Mouse (Mus musculus): ENCODE measurements around the gene Dll4. TPM values are rescaled to one million over a fixed set of nuclear protein-coding genes. Genes with fewer than 3 reads are reported as not detected.

Gene Dll4
- total RNA-seq, 1 experiment from 2014 or later, result not detected

DNA sequence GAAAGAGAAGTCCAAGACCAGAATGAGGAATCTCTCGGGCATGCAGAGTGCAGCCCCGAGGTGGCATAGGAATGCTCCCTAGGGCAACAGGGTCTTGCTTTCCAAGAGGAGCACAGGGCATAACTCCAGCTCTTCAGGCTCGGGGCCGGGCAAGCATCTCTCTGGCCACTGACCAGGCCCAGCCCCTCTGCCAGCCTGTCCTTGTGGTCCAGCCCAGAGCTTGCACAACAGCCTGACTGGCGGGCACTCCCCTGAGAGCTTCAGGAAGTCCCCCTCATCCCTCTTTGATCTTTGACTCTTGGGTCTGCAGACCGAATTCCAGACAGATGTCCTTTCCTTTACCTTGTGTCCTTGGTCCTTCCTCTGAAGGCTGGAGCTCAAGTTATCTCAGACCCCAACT is 22.7 kb upstream of the Dll4 start:
- ATAC-seq (replicated peaks; ENCODE audit: insufficient number of reproducible peaks, low FRiP score, low TSS enrichment, poor library complexity, severe bottlenecking), result no peak

DNA sequence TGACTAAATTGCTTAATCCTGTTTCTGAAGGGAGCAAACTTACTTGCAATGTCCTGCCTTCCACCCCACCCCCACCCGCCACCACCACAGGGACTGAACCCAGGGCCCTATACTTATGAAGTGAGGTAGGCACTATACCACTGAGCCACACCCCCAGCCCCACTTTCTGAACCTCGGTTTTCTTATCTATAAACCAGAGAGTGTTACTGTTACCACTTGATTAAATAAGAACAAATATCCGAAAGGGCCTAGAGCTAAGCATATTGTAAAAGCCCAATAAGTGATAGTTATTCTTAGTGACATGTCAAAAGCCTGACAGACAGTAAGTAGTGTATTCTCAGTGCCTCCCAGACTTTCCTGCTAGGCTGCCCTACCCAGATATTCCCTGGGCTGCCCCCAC is 21.2 kb upstream of the Dll4 start:
- no peak for ATAC-seq (replicated peaks; ENCODE audit: insufficient number of reproducible peaks, low FRiP score, low TSS enrichment, poor library complexity, severe bottlenecking)

DNA sequence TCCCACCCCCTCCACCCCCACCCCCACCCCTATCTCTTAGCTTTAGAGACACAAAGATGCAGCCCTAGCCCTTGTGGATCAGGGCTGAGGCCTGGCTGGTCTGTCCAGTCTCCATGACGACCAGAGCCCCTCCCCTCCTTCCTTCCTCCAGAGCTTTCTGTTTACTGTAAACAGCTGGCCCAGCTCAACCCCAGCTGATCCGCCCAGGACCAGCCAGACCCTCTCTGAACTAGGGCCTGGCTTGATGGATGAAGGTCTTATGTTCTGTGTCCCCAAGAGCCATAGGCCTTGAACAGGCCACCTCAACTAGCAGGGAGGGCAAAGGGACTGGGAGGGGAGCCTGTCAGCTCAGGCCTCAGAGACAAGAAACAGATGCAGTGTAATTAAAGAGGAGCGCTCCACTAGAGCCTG is 20.8 kb upstream of the Dll4 start:
- ATAC-seq (replicated peaks; ENCODE audit: insufficient number of reproducible peaks, low FRiP score, low TSS enrichment, poor library complexity, severe bottlenecking), result no peak

DNA sequence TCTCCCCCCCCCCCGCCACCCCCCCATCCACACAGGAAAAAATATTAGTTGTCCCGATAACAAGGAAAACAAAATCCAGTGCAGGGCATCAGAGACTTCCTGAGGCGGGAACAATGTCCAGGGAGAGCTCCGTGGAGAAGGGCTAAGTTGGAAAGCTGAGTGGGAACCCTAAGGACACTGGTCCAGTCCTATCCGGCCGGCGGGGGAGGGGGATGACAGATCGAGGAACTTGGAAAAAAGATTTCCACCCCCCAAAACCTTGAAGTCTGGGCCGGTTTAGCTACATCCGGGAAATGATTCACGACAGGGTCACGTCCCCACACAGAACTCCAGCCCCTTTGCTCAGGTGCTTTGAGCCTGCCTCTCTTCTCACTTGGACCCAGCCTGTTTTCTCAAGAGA is 14.0 kb upstream of the Dll4 start:
- no peak for ATAC-seq (replicated peaks; ENCODE audit: insufficient number of reproducible peaks, low FRiP score, low TSS enrichment, poor library complexity, severe bottlenecking)

DNA sequence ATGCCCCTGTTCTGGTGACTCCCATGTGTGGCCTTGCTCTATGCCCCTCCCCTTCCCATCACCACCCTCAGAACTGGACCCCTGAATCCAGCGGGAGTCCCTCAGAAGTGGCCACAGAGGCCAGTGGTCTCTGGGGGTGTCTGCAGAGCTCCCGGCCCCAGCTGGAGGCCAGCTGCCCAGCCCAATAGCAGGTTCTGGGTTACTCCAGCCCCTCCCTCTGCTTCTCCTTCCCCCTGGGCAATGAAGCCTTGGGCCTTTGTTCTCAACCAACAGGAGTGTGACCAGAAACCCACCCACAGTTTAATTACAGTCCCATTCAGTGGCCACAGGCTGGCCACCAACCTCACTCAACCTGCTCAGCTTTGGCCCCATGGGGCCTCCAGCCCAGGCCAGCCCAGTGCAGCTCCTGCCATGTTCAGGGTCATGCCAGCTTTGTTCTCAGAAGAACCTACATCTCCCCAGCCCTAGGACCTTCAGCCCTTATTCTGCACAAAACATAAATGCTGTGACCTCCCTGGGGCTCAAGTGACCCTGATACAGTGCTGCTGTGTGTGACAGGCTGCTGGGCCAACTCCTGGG is 13.1 kb upstream of the Dll4 start:
- no peak for ATAC-seq (replicated peaks; ENCODE audit: insufficient number of reproducible peaks, low FRiP score, low TSS enrichment, poor library complexity, severe bottlenecking)

DNA sequence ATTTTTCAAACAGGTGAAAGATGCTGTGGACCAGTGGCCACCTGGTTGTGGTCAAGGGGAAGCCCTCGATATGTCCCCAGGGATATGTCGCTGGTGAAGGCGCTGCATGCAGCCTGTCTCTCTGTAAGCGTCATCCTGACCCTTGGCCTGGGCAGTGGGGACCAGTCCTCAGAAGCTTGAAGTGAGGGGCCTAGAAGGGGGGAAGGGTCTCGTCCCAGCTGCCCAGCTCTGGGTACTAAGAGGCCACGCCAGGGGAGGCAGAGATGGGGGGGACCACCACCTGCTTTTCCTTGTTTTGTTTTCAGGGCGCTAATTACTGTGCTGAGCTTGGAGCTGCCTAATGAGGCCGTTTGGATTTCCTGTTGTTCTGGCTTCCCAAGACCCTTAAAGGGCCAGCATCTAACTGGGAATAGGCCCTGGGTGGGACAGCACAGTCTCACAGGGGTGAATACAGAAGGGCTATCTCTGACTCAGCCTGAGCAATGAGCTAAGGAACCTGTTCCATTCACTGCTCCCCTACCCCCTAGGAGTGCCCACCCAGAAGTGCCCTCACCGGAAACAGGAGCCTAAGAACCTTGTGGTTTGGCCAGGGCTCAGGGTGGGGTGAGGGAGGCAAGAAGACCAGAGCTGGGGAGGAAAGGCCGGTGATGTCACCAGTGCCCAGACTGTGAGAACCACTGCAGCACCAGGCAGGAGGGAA is 11.7 kb upstream of the Dll4 start:
- ATAC-seq (replicated peaks; ENCODE audit: insufficient number of reproducible peaks, low FRiP score, low TSS enrichment, poor library complexity, severe bottlenecking), result no peak

DNA sequence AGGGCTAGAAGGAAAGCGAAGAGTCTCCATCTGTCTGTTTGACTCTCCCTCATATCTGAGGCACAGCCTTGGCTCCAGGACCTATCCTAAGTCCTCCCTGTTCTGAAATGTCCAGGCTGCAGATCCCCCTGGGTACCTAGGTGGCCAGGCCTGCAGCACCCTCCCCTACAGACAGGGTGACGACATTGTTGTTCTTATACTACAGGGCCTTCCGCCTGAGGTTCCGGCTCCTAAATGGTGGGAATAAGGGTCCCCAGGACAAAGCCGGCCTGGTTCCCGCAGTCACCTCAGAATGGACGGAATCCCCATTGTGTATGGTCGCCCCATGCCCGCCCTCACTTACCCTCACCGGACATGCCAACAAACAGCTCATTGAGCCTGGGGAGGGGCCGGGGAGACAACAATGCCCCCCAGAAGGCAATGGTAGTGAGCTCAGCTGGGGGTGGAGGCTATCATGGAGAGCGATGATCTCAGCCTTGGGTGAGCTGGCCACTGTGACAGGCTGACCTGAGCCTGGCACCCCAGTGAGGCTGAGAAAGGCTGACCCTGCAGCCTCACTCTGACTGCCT is 10.8 kb upstream of the Dll4 start:
- no peak; the same call in 1 of the 2 replicates for ATAC-seq (replicated peaks; ENCODE audit: insufficient number of reproducible peaks, low FRiP score, low TSS enrichment, poor library complexity, severe bottlenecking)

DNA sequence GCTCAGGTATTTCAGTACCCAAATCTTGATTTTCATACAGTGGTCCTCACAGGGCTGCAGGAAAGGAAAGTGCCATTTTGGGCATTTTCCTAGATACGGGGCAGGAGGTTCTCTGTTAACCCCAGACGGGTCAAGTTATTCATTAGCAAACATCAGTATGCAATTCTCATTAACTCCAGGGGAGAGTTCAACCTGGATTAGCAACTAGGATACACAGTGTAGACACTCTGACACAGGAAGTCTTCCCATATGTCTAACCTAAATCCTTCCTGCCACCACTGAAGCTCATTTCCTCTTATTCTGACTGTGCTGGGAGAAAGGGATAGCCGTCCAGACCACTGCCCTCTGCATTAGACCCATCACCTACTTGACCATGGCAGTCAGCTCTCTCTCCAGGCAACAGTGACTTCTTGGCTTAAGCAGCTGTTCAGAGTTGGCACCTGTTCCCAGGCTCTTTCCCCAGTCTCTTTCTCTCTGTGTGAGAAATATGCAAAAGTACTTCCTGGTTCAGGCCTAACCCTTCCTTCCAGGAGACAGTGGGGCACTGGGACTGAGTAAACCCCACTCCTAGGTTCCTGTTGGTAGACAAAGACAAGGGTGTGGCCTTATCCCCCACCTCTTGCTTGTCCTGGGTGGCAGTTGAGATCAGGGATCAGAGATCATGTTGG is 7.4 kb upstream of the Dll4 start:
- ATAC-seq (replicated peaks; ENCODE audit: insufficient number of reproducible peaks, low FRiP score, low TSS enrichment, poor library complexity, severe bottlenecking), result no peak

DNA sequence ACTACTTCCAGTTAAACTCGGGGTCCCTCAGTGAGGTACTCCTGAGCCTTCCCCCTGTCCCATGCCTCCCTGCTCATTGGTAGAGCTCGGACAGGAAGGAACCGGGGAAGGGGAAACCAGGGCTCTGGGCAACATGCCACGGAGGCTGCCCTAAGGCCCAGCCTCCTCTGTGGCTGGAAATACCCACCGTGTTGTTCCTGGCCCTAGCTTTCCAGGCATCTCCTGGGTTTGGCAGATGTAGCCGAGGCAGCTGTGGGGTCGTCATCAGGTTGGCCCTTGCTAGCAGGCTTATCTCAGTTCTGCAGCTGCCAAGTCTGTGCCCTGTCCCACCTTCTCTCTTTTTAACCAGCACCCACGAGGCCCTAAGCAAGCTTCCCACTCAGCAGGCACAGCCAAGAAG is 5.0 kb upstream of the Dll4 start:
- no peak for ATAC-seq (replicated peaks; ENCODE audit: insufficient number of reproducible peaks, low FRiP score, low TSS enrichment, poor library complexity, severe bottlenecking)

DNA sequence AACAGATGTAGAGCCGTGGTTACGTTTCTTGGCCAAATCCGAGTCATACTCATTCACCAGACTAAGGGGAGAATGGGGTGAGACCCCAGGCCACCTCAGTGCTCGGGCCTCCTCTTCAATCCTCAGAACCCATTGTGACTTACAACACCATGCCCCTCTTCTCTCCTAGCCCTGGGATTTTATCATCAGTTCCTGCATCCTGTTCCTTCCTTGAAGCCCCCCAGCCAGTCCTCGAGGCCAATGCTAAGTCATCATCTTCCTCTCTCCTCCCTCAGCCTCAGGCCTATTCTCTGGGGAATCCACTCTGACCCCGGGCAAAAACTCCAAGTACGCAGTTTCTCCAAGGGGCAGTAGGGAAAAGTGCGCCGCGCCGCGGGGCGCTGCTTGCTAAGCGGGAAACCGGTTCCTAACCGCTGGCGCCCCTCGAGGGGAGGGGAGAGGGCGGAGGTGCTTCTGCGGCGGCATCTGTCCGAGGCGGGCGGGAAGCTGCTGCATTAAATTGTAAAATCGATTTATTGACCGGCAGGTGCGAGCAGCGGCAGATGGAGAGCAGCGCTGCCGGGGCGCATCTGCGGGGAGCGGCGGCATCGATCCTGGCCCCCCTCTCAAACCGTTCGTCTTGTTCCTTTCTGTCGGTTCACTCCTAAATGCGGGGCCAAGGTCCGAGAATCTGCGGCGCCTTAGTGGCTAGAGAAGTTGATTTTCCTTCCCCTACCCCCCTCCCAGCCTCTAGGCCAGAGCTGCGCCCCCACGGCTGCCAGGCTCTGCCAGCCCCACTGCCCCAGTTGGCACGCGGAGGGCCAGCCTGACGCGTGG is 3.6 kb upstream of the Dll4 start:
- ATAC-seq (replicated peaks; ENCODE audit: insufficient number of reproducible peaks, low FRiP score, low TSS enrichment, poor library complexity, severe bottlenecking), result no peak

DNA sequence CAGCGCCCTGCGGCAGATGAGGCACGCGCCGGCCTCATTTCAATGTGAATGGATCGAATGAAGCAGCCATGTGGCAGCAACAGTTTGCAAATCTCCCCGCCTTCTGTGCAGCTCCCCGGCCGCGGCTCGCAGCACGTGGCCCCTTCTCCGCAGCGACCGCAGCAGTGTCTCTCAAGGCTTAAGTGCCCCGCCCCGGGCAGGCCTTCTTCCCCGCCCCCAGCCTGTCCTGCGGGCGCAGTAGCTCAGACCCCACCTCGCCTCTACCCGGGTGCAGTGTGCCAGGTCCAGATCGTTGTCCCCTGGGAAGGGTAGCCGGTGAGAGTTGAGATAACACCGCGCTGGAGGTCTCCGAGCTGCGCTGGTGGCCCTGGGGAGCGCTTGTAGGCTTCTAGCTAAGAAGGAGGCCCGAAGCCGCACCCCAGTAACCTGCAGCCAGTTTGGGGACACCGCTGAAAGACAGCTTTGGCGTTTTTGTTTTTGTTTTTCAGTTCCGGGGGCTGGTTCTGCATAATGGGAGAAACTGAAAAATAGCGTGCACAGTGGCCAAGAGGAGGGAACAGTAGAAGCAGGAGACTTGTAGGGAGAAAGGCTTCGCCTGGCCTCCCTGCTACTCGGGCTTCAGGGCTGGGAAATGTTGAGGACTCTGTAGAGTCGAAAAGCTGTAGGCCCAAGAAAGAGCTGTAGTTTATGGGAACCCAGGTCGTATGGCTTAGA is 2.8 kb upstream of the Dll4 start:
- ATAC-seq (replicated peaks; ENCODE audit: insufficient number of reproducible peaks, low FRiP score, low TSS enrichment, poor library complexity, severe bottlenecking), result no peak

DNA sequence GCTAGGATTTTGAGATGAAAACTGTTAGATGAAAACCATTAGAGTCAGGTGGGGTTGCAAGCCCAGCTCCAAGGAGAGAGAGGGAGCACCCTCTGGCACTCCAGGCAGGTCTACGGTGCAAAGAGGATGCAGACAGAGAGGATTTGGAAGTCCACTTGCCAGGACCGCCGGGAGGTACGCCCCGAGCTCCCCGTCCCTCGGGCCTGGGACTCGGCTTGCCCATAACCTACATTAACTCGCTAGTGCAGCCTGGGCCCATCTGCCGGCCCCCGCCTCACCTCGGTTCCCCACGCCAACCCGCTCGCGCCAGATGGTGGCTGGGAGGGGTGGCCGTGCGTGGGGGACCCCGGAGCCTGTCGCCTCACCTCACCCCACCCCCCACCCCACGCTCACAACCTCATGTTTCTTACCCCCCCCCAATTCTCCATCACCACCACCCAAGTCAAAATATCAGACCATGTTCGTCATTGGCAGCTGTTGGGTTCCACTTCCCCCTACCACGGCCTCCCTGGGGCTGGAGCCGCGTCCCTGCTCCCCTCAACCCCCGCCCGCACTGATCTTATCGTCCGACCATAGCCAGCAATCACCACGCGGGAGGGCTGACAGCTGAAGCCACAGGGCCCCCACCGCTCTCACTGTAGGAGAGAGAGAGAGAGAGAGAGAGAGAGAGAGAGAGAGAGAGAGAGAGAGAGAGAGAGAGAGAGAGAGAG is 1.6 kb upstream of the Dll4 start:
- ATAC-seq (replicated peaks; ENCODE audit: insufficient number of reproducible peaks, low FRiP score, low TSS enrichment, poor library complexity, severe bottlenecking), result no peak

DNA sequence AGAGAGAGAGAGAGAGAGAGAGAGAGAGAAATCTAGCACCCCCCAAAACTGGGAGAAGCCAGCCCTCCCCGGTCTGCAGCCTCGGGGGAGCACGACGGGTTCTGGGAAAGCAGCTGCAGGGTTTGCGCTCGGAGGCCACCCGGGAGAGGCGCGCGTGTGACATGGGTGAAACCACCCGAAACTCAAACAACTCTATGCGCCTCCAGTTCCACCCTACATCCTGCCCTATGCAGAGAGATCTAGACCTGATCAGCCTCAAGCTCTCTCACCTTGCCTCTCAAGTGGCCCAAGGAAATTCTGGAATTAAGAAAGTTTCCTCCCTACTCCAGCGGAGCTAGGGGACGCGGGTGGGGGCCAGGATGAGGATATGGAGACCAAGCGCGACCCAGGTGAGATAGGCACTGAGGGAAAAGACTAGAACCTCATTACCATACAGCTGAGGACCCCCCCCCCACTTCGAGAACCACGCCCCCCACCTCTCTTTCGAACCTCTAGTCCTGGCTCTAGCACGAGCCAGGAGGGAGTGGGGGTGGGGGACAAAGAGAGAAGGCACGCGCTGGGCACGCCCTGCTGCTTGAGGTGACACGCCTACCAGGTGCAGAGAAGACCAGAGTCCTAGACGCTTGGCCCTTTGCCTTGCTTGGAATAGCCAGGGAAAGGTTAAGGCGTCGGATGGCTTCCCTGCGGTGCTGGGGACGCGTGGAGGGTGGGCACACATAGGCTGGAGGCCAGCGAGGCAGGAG is 837 bp upstream of the Dll4 start:
- no peak for ATAC-seq (replicated peaks; ENCODE audit: insufficient number of reproducible peaks, low FRiP score, low TSS enrichment, poor library complexity, severe bottlenecking)

DNA sequence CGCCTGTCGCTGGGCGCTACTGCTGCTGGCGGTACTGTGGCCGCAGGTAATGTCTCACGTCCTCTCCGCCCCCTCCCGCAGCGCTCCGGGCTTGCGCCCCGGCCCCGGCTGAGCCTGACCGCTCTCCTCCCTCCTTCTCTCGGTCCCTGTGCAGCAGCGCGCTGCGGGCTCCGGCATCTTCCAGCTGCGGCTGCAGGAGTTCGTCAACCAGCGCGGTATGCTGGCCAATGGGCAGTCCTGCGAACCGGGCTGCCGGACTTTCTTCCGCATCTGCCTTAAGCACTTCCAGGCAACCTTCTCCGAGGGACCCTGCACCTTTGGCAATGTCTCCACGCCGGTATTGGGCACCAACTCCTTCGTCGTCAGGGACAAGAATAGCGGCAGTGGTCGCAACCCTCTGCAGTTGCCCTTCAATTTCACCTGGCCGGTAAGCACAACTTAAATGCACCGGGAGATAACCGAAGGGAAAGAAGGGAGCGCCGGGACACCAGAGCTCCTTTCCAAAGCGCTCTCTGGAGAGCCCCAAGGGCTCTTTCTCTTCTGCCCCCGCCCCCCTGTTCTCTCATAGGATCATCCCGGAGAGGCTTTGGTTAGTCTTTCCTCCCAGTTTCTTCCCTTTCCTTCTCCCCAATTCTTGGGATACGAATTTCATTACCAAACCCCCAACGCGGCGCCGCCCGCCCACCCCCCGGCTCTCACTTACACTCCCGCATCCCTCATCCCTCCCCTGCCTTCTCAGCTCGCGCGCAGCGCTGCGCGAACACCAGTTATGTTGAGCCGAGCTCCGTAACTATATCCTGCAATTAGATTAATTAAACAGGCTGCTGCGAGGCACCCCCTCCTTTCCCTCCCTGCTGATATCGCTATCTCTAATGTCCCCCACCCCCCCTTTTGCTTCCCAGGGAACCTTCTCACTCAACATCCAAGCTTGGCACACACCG is 847 bp downstream of the Dll4 start:
- ATAC-seq (replicated peaks; ENCODE audit: insufficient number of reproducible peaks, low FRiP score, low TSS enrichment, poor library complexity, severe bottlenecking), result no peak

DNA sequence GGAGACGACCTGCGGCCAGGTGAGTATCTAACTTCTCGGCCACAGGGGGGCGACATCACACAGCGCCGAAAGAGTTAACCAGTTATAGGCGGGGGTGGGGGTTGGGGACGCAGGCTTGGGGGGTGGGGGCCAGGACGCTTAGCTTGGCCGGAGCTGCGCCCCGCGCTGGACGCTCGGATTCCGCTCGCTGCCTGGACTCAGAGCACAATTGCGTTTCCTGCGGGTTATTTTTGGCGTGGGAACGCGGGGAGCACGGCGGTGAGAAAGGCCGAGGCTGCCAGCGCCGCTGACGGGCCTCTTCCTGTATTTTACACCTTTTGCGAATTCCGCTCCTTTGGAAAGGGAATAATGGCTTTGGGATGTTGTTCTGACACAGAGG is 1.5 kb downstream of the Dll4 start:
- ATAC-seq (replicated peaks; ENCODE audit: insufficient number of reproducible peaks, low FRiP score, low TSS enrichment, poor library complexity, severe bottlenecking), result no peak

DNA sequence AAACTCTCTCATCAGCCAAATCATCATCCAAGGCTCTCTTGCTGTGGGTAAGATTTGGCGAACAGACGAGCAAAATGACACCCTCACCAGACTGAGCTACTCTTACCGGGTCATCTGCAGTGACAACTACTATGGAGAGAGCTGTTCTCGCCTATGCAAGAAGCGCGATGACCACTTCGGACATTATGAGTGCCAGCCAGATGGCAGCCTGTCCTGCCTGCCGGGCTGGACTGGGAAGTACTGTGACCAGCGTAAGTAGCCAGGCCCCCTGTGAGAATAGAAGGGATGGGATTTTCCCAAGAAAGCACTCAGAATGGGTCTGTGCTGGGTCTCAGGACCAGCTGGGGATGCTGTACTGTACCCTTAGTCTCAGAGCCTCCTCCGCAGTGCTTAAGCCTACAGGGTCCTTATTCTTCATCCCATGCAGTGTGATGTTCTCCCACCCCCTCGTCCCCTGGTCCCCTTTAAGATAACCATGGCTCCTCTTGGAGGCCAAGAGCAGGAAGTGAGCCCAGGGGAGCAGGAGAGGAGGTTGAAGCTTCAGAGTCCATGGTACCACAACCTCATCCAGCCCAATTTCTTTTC is 2.5 kb downstream of the Dll4 start:
- no peak for ATAC-seq (replicated peaks; ENCODE audit: insufficient number of reproducible peaks, low FRiP score, low TSS enrichment, poor library complexity, severe bottlenecking)

Data from monocyte, adult 5-6 weeks (primary cell).